Mouse (Mus musculus): ENCODE data around the gene Eif2b3.
A peak's percentile ranks its signal among the peaks of the same experiment; 100 is the strongest.

The Eif2b3 gene

GRCm38 (mm10) chr4:117122209-117122608, 103.0 kb downstream of the Eif2b3 start:
- DNase-seq (ENCODE audit: low read depth, low spot score): no peak

- no peak for DNase-seq (ENCODE audit: low read depth, low spot score)
Observed at GRCm38 (mm10) chr4:117123546-117124217, 104.5 kb downstream of the Eif2b3 start.

- no peak for DNase-seq (ENCODE audit: low read depth, low spot score)
Observed at GRCm38 (mm10) chr4:117124218-117124517, 105.0 kb downstream of the Eif2b3 start.

GRCm38 (mm10) chr4:117124518-117125347, 105.5 kb downstream of the Eif2b3 start:
- DNase-seq (ENCODE audit: low read depth, low spot score): no peak

- no peak for DNase-seq (ENCODE audit: low read depth, low spot score)
Observed at GRCm38 (mm10) chr4:117125348-117125909, 106.2 kb downstream of the Eif2b3 start, which contains the start of gene Btbd19. Btbd19 (minus strand) TSS chr4:117125725.

- DNase-seq (ENCODE audit: low read depth, low spot score): no peak
Observed at GRCm38 (mm10) chr4:117125910-117126674, 106.9 kb downstream of the Eif2b3 start.

- DNase-seq (ENCODE audit: low read depth, low spot score): no peak
Observed at GRCm38 (mm10) chr4:117126675-117127290, 107.6 kb downstream of the Eif2b3 start, which contains the start of gene Tctex1d4. Tctex1d4 (plus strand) TSS chr4:117126794.

GRCm38 (mm10) chr4:117127991-117128686, 108.9 kb downstream of the Eif2b3 start:
- DNase-seq (ENCODE audit: low read depth, low spot score): no peak

GRCm38 (mm10) chr4:117130790-117131189, 111.6 kb downstream of the Eif2b3 start:
- DNase-seq (ENCODE audit: low read depth, low spot score): no peak

GRCm38 (mm10) chr4:117131198-117131597, 112.0 kb downstream of the Eif2b3 start:
- DNase-seq (ENCODE audit: low read depth, low spot score): no peak

- no peak for DNase-seq (ENCODE audit: low read depth, low spot score)
Observed at GRCm38 (mm10) chr4:117131890-117132793, 112.9 kb downstream of the Eif2b3 start.

GRCm38 (mm10) chr4:117132794-117133143, 113.6 kb downstream of the Eif2b3 start:
- no peak for DNase-seq (ENCODE audit: low read depth, low spot score)

- DNase-seq (ENCODE audit: low read depth, low spot score): no peak
Observed at GRCm38 (mm10) chr4:117133366-117133796, 114.2 kb downstream of the Eif2b3 start.

- peak; percentile 96 for DNase-seq (ENCODE audit: low read depth, low spot score)
Observed at GRCm38 (mm10) chr4:117133817-117134600, 114.8 kb downstream of the Eif2b3 start, which contains the start of gene Plk3. Plk3 (minus strand) TSS chr4:117133963.

- DNase-seq (ENCODE audit: low read depth, low spot score): no peak
Observed at GRCm38 (mm10) chr4:117134601-117134995, 115.4 kb downstream of the Eif2b3 start.

- DNase-seq (ENCODE audit: low read depth, low spot score): no peak
Observed at GRCm38 (mm10) chr4:117136034-117136433, 116.8 kb downstream of the Eif2b3 start.
